Mouse (Mus musculus) ES-Bruce4 (cell line): ENCODE results near the gene Tm7sf2. TPM values are rescaled to one million over a fixed set of nuclear protein-coding genes. Genes with fewer than 3 reads are reported as not detected.

Source experiments
- H3K27ac ChIP-seq: 2 replicates; pipeline ENCODE4 v1.5.1; 2012; ENCODE audit warnings: low read length, inconsistent platforms; ENCODE audit not compliant: insufficient read depth
- H3K27me3 ChIP-seq: 2 replicates; pipeline ENCODE4 v1.6.1; 2012; ENCODE audit warnings: mild to moderate bottlenecking, low read length, inconsistent platforms; ENCODE audit not compliant: control insufficient read depth, poor library complexity, insufficient read depth, severe bottlenecking
- H3K36me3 ChIP-seq: 2 replicates; pipeline ENCODE4 v1.6.1; 2012; ENCODE audit warnings: inconsistent platforms, mild to moderate bottlenecking, low read length, moderate library complexity; ENCODE audit not compliant: control insufficient read depth, poor library complexity, insufficient read depth, severe bottlenecking
- H3K4me1 ChIP-seq: one replicate; pipeline ENCODE4 v1.8.1; 2011; ENCODE audit warnings: low read length; ENCODE audit not compliant: control insufficient read depth, insufficient read depth
- H3K4me3 ChIP-seq: 2 replicates; pipeline ENCODE4 v1.5.1; 2011; ENCODE audit warnings: low read depth, mild to moderate bottlenecking, low read length
- H3K9ac ChIP-seq: 2 replicates; pipeline ENCODE4 v1.6.1; 2012; ENCODE audit warnings: low read depth, mild to moderate bottlenecking, inconsistent platforms; ENCODE audit not compliant: poor library complexity, severe bottlenecking
- H3K9me3 ChIP-seq: replicated peaks from 2 replicates; pipeline ENCODE4 v1.6.1; 2012; ENCODE audit warnings: mild to moderate bottlenecking, low read length, inconsistent platforms; ENCODE audit not compliant: control insufficient read depth, poor library complexity, insufficient read depth, severe bottlenecking
- CTCF ChIP-seq: IDR thresholded peaks from one replicate; pipeline ENCODE4 v1.8.1; 2011; ENCODE audit warnings: low read depth, low read length
- EP300 ChIP-seq: IDR thresholded peaks from 2 replicates; pipeline ENCODE4 v1.6.1; 2011; ENCODE audit warnings: low read depth, low read length; ENCODE audit not compliant: insufficient read depth
- POLR2A ChIP-seq: IDR thresholded peaks from one replicate; pipeline ENCODE4 v1.8.1; 2011; ENCODE audit warnings: low read length; ENCODE audit not compliant: insufficient read depth
- polyA plus RNA-seq: library from polyadenylated mRNA; stranded (reverse); fragments of >200 nt; gene quantifications from 2 replicates; pipeline ENCODE4 v1.2.4, GENCODE M21; 2011; ENCODE audit warnings: low read depth; ENCODE audit not compliant: missing spikeins, insufficient read depth, insufficient read length

Tm7sf2 gene
- polyA plus RNA-seq, 1 experiment = 19.1 TPM

DNA sequence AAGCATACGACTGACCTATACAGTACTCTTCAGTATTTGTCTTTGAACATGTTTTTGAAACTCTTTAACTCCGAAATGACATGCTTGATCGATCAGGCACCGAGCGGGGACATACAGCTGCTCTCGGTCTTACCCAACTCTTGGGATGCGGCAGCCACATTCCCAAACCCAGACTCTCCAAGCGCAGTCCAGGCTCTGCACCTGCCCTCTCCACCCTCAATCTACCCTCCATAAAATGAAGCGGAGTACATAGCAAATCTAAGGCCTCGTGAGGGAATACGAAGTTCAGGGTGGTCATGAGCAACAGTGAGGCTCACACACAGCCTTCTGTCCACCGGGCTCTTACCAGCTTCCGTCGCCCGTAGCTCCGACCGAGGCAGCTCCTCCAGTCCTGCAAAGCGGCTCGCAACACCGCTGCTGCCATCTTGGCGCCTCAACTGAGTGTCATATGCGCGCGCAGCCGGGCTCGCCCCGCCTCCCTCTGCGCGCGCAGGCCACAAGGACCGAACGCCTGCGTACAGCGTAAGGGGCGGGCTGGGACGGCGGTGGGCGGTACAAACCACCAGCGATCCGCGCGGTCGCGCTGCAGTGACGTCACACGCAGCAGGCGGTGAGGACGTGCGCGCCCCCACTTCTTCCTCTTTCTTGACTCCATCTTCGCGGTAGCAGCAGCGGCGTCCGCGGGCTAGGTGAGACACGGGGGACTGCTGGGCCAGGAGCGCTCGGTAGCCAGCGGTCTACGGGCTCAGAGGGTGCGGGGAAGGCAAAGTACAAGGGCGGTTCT, 10.7 kb downstream of the Tm7sf2 start, which contains the start of the genes Mrpl49 and Fau:
Gene Mrpl49, minus strand, starts transcription at position 473 of the 784 bp plus-strand sequence.
Gene Fau, plus strand, starts transcription at position 532 of the 784 bp plus-strand sequence.
- no peak within 1 kb of the TSS for H3K27ac ChIP-seq
- peak within 1 kb of the TSS; percentile 89 for H3K4me3 ChIP-seq
- no peak for TF ChIP-seq EP300
- no peak for TF ChIP-seq CTCF
- TF ChIP-seq POLR2A = peak; percentile 96
- H3K27me3 ChIP-seq = no peaks in the 10 kb centered on the region
- H3K9ac ChIP-seq = peak within 1 kb of the TSS; percentile 84
- no peaks in the 10 kb centered on the region for H3K9me3 ChIP-seq
- H3K36me3 ChIP-seq = peaks cover 45% of the 10 kb centered on the region
- no peaks in the 10 kb centered on the region for H3K4me1 ChIP-seq

DNA sequence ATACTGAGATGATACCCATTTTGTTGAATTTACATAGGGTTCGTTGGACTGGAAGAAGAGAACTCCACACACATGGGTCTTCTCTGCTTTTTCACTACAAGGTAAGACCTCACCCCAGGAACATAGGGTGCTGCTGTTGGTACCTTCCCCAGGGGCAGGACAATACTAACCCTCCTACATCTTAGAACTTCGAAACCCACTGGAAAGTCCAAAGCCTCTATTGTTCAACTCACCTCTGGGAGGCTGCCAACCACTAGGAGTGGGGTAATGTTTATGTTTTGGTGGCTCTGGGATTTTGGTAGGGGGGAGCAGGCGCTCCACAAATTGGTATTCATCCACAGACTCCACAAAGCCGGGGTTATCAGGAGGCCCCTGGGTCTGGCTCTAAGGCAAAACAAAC, 11.5 kb downstream of the Tm7sf2 start:
- Histone ChIP-seq H3K27ac (no peak overlapping the region), H3K36me3 (peaks cover 51% of the 10 kb centered on the region)
- TF ChIP-seq EP300 (no peak), POLR2A (no peak), CTCF (no peak)

DNA sequence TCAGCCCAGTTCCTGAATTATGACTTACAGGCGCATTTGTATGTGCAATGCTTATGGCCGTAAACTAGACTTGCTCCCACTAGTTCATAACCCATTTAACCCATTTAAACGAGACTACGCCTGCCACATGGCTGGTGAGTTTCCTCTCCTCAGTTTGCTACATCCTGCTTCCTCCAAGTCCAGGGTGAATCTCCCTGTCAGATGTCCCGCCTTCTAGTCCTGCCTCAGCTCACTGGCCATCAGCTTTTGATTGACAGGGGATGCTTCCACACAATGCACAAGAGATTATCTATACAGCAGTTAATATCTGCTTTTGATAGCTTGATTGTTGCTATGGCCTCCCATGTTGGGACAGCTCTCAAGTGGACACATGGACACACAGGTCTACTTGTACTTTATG, 13.9 kb downstream of the Tm7sf2 start:
- Histone ChIP-seq H3K4me3 (no peak overlapping the region), H3K27ac (no peak overlapping the region), H3K9ac (no peak overlapping the region), H3K9me3 (no peaks in the 10 kb centered on the region), H3K36me3 (peaks cover 63% of the 10 kb centered on the region), H3K4me1 (no peaks in the 10 kb centered on the region), H3K27me3 (no peaks in the 10 kb centered on the region)
- TF ChIP-seq POLR2A (no peak), EP300 (no peak), CTCF (no peak)

More for the DNA sequence above, 11.5 kb downstream of the Tm7sf2 start:
- no peaks in the 10 kb centered on the region for H3K27me3 ChIP-seq
- peak overlapping the region; percentile 82 for H3K9ac ChIP-seq
- peak overlapping the region; percentile 83 for H3K4me3 ChIP-seq
- H3K9me3 ChIP-seq = no peaks in the 10 kb centered on the region
- no peaks in the 10 kb centered on the region for H3K4me1 ChIP-seq

DNA sequence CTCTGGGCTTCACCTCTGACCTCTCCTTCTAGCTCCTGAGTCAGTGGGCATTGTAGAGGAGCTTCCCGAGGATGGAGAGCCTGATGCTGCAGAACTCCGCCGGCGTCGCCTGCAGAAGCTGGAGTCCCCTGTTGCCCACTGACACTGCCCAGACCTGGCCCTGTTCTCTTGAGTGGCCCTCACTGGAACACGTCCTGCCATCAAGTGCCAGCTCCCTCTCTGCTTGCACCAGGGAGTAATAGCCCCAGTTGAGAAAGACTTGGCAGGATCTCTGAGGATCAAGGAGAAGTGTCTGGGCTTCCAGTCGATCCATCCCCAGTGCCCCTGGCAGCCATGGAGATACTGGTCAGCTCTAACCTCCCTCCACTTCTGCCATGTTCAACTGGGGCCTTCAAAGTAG, 15.7 kb downstream of the Tm7sf2 start:
- Histone ChIP-seq H3K4me1 (no peaks in the 10 kb centered on the region), H3K27ac (no peak overlapping the region), H3K9ac (no peak overlapping the region), H3K4me3 (no peak overlapping the region), H3K36me3 (peaks cover 64% of the 10 kb centered on the region), H3K9me3 (no peaks in the 10 kb centered on the region), H3K27me3 (no peaks in the 10 kb centered on the region)
- no peak for TF ChIP-seq POLR2A
- no peak for TF ChIP-seq CTCF
- no peak for TF ChIP-seq EP300

DNA sequence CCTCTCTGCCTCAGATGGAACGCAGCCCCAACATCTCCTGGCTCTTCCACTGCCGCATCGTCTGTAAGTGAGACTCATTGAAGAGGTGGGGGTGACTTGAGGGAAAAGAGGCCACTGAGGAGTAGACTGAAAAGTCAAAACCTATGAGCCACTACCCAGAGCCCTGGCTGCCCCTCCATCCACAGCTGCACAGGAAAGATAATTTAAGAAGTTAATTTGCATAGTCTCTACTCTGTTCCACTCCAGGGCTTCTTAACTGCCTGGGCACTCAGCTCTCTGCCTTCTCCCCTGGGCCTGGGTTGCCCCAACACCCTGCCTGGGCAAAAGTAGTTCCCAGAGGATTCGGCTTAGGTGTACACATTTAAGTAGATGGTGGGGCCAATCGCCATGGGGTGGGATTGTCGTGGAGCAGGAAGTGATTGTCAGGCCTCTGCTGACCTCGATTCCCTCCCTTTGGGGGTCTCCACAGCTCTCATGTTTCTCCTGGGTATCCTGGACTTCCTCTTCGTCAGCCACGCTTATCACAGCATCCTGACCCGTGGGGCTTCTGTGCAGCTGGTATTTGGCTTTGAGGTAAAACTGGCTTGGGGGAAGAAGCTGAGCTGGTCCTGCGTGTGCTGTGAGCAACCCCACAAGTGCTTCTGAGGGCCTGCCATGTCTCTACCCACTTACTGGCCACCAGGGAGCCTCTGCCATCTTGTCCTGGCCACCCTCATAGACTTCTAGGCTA, 19.3 kb downstream of the Tm7sf2 start:
- Histone ChIP-seq H3K36me3 (peaks cover 45% of the 10 kb centered on the region), H3K4me3 (no peak overlapping the region), H3K9me3 (no peaks in the 10 kb centered on the region), H3K27me3 (no peaks in the 10 kb centered on the region), H3K4me1 (no peaks in the 10 kb centered on the region), H3K27ac (no peak overlapping the region), H3K9ac (no peak overlapping the region)
- TF ChIP-seq EP300 (no peak), CTCF (no peak), POLR2A (no peak)

DNA sequence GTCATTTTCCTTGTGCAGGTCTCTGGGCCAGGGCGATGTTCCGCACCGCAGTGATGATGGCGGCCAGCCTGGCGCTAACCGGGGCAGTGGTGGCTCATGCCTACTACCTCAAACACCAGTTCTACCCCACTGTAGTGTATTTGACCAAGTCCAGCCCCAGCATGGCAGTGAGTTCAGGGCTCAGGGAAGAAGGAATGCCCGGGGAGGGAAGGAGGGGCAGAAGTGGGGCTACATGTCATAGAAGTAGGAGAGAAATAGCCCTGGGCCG, 20.3 kb downstream of the Tm7sf2 start:
- no peak for TF ChIP-seq POLR2A
- no peak for TF ChIP-seq CTCF
- TF ChIP-seq EP300 = no peak
- peak overlapping the region; percentile 95; the same call in 1 of the 2 replicates for H3K4me3 ChIP-seq
- H3K9me3 ChIP-seq = no peaks in the 10 kb centered on the region
- peak overlapping the region; percentile 92; the same call in 1 of the 2 replicates for H3K9ac ChIP-seq
- H3K27me3 ChIP-seq = no peaks in the 10 kb centered on the region
- peaks cover 37% of the 10 kb centered on the region for H3K36me3 ChIP-seq
- no peak overlapping the region for H3K27ac ChIP-seq
- H3K4me1 ChIP-seq = no peaks in the 10 kb centered on the region
